27 mouse cellular contexts compared by ENCODE assay signal in the genomic region with DNA sequence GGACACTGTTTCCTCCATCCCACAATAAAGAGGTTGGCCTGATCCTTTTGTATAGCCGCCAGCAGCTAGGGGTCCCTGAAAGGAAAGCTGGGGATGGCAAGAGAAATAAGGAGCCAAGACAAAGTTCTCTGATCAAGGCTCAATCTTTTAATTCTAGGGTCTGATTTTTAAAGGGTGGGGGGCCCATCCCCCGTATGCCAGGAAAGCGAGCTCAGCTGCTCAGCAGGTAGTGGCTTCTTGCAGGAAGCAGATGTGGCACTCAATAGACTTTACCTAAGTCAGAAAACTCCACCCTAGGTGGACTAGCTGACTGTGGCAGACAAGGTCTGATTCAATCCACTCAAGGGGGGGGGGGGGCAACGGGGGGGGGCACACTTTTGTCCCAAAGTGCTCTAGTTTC. TPM values are rescaled to one million over a fixed set of nuclear protein-coding genes. Genes with fewer than 3 reads are reported as not detected.
DNase-seq lines count a peak whose midpoint lies in the region; ATAC-seq and TF ChIP-seq lines count a peak whose summit lies in the region.
"Had no signal": no experiment of that assay in that cellular context is flagged by ENCODE, and none has a peak within 500 bp of the region (broad histone marks: within the 10 kb centered on the region; RNA-seq: fewer than 3 reads in every experiment).

No protein-coding gene starts in this region.

- TF ChIP-seq CTCF in liver, adult 2 months (IDR thresholded peaks at IDR 0.05; ENCODE audit: low read depth, low read length): no peak
- no peak for TF ChIP-seq CTCF in forebrain, postnatal 0 days (IDR thresholded peaks at IDR 0.05; ENCODE audit: low read depth)

- H3K79me2 ChIP-seq in liver, adult 2 months (ENCODE audit: control insufficient read depth, insufficient read depth, low read length): no peaks in the 10 kb centered on the region

- 18% methylated on average over 4 of the region's 4 CpGs for WGBS in liver, adult 2 months
- 52% methylated on average over 4 of the region's 4 CpGs for WGBS in liver, embryonic 12.5 days (ENCODE audit: insufficient replicate concordance)
- 44% methylated on average over 4 of the region's 4 CpGs for WGBS in liver, embryonic 16.5 days (ENCODE audit: insufficient replicate concordance)
- WGBS in forebrain, postnatal 0 days: 39% methylated on average over 4 of the region's 4 CpGs

- peak overlapping the region; percentile 47; the same call in 1 of the 2 replicates for H3K4me2 ChIP-seq in liver, embryonic 12.5 days
- peak overlapping the region; percentile 35; the same call in 1 of the 2 replicates for H3K4me2 ChIP-seq in liver, embryonic 16.5 days (ENCODE audit: low read depth, low read length)
- no peak overlapping the region for H3K4me2 ChIP-seq in forebrain, postnatal 0 days (ENCODE audit: low read depth)
- H3K4me2 ChIP-seq: embryonic facial prominence, embryonic 15.5 days; hindbrain, embryonic 13.5 days had no signal

- peaks cover 6% of the 10 kb centered on the region; the same call in 1 of the 2 replicates for H3K36me3 ChIP-seq in liver, adult 2 months (ENCODE audit: control insufficient read depth, insufficient read depth, low read length)
- no peaks in the 10 kb centered on the region for H3K36me3 ChIP-seq in liver, embryonic 12.5 days
- H3K36me3 ChIP-seq in liver, embryonic 16.5 days (ENCODE audit: control insufficient read depth, insufficient read depth): no peaks in the 10 kb centered on the region
- no peaks in the 10 kb centered on the region for H3K36me3 ChIP-seq in forebrain, postnatal 0 days (ENCODE audit: insufficient read depth)
- H3K36me3 ChIP-seq: embryonic facial prominence, embryonic 15.5 days; forebrain, embryonic 10.5 days; heart, embryonic 10.5 days; hindbrain, embryonic 13.5 days had no signal

- H3K4me3 ChIP-seq in liver, adult 2 months (ENCODE audit: insufficient read depth, low read depth, low read length): peak overlapping the region; percentile 98
- no peak overlapping the region for H3K4me3 ChIP-seq in liver, embryonic 12.5 days
- H3K4me3 ChIP-seq in liver, embryonic 16.5 days (ENCODE audit: low read depth, low read length): peak overlapping the region; percentile 51
- H3K4me3 ChIP-seq in forebrain, postnatal 0 days (ENCODE audit: low read depth, low read length): no peak overlapping the region
- H3K4me3 ChIP-seq: embryonic facial prominence, embryonic 15.5 days; forebrain, embryonic 10.5 days; heart, embryonic 10.5 days; hindbrain, embryonic 13.5 days had no signal

- 0 out of 2 replicates have a peak, but pooled peaks have one; percentile 57 for TF ChIP-seq POLR2A in liver, adult 2 months (IDR thresholded peaks at IDR 0.05; ENCODE audit: extremely low read depth, insufficient read depth, low read length)

- peaks cover 15% of the 10 kb centered on the region for H3K4me1 ChIP-seq in liver, adult 2 months (ENCODE audit: control insufficient read depth, insufficient read depth, low read length)
- peaks cover 27% of the 10 kb centered on the region for H3K4me1 ChIP-seq in liver, embryonic 12.5 days
- peaks cover 10% of the 10 kb centered on the region for H3K4me1 ChIP-seq in liver, embryonic 16.5 days (ENCODE audit: control insufficient read depth, low read depth, low read length)
- H3K4me1 ChIP-seq in forebrain, postnatal 0 days (ENCODE audit: insufficient read depth): 0 out of 2 replicates have a peak, but pooled peaks cover under 1% of the 10 kb centered on the region

- H3K27ac ChIP-seq in liver, adult 2 months (replicated peaks; ENCODE audit: insufficient read depth, low read depth, low read length): peak overlapping the region; percentile 95
- no peak overlapping the region for H3K27ac ChIP-seq in liver, embryonic 12.5 days
- H3K27ac ChIP-seq in liver, embryonic 16.5 days (ENCODE audit: low read length): peak overlapping the region; percentile 69; the same call in 1 of the 2 replicates
- no peak overlapping the region for H3K27ac ChIP-seq in forebrain, postnatal 0 days (ENCODE audit: low read depth, low read length)
- H3K27ac ChIP-seq: embryonic facial prominence, embryonic 15.5 days; forebrain, embryonic 10.5 days; hindbrain, embryonic 13.5 days had no signal

- H3K27me3 ChIP-seq in liver, adult 2 months (ENCODE audit: control insufficient read depth, insufficient read depth, low read length): no peaks in the 10 kb centered on the region
- no peaks in the 10 kb centered on the region for H3K27me3 ChIP-seq in liver, embryonic 12.5 days (replicated peaks)
- no peaks in the 10 kb centered on the region for H3K27me3 ChIP-seq in liver, embryonic 16.5 days (ENCODE audit: control insufficient read depth, insufficient read depth, low read depth, low read length)
- H3K27me3 ChIP-seq in forebrain, postnatal 0 days (ENCODE audit: insufficient read depth, low read length): no peaks in the 10 kb centered on the region
- H3K27me3 ChIP-seq: embryonic facial prominence, embryonic 15.5 days; hindbrain, embryonic 13.5 days; Patski had no signal

- H3K9ac ChIP-seq in liver, adult 2 months (ENCODE audit: low read depth, low read length): peak overlapping the region; percentile 64
- H3K9ac ChIP-seq in liver, embryonic 12.5 days: no peak overlapping the region
- H3K9ac ChIP-seq in liver, embryonic 16.5 days (ENCODE audit: low read depth, low read length): no peak overlapping the region
- no peak overlapping the region for H3K9ac ChIP-seq in forebrain, postnatal 0 days
- H3K9ac ChIP-seq: embryonic facial prominence, embryonic 15.5 days; hindbrain, embryonic 13.5 days had no signal

- H3K9me3 ChIP-seq in liver, embryonic 12.5 days (replicated peaks): no peaks in the 10 kb centered on the region
- no peaks in the 10 kb centered on the region for H3K9me3 ChIP-seq in liver, embryonic 16.5 days (replicated peaks; ENCODE audit: control insufficient read depth, low read length)
- no peaks in the 10 kb centered on the region for H3K9me3 ChIP-seq in forebrain, postnatal 0 days (ENCODE audit: low read length)
- H3K9me3 ChIP-seq: embryonic facial prominence, embryonic 15.5 days; forebrain, embryonic 10.5 days; heart, embryonic 10.5 days; hindbrain, embryonic 13.5 days had no signal

- peak; percentile 74 for DNase-seq in liver, adult 2 months (ENCODE audit: extremely low read depth, low read depth, low spot score)
- DNase-seq in liver: no peak
- no peak for DNase-seq in layer of hippocampus, adult 9-11 months
- DNase-seq in forebrain, postnatal 0 days: no peak
- DNase-seq: adrenal gland, postnatal 14 days; cerebellum, adult 11 months; cerebellum, adult 8-10 months; cerebellum, postnatal 14 days; embryo, embryonic 11 days; gastrocnemius, postnatal 36 days; heart, adult 18-20 months; heart, postnatal 10 days had no signal

- ATAC-seq in liver, embryonic 12.5 days: no peak
- ATAC-seq in liver, embryonic 16.5 days (ENCODE audit: low read depth): no peak
- no peak for ATAC-seq in forebrain, postnatal 0 days
- ATAC-seq in cerebellum, adult (ENCODE audit: insufficient number of reproducible peaks, low FRiP score, low TSS enrichment): no peak
- ATAC-seq: activated CD4-positive, CD25-positive, alpha-beta regulatory T cell, adult 4 months; forebrain, embryonic 14.5 days; Patski had no signal

RNA-seq across cellular contexts. Expression of a gene that starts 1.9 kb away (rescaled TPM):
- total RNA-seq in liver, adult 2 months (2014; rRNA removed): 15,245 and 18,176 TPM in 2 replicates
- 28,168 and 29,095 TPM in 2 replicates for polyA plus RNA-seq in liver, adult 2 months (2012; rRNA removed)
- 2,516 and 2,642 TPM in 2 replicates for polyA plus RNA-seq in liver, embryonic 12.5 days (2016; fragmentation: Nextera tagmentation; extraction: Ambion mirVana)
- polyA plus RNA-seq in liver, embryonic 16.5 days (2015; fragmentation: Nextera tagmentation; extraction: Ambion mirVana): 8,709 and 8,864 TPM in 2 replicates
- total RNA-seq in forebrain, postnatal 0 days (2014; rRNA removed): 0.92 and 2.0 TPM in 2 replicates
- polyA plus RNA-seq in forebrain, postnatal 0 days (2015; fragmentation: Nextera tagmentation; extraction: Ambion mirVana): 2.7 and 4.0 TPM in 2 replicates
- total RNA-seq: hematopoietic stem cell, adult 5-6 weeks had no signal
- polyA plus RNA-seq: activated CD4-positive, CD25-positive, alpha-beta regulatory T cell, adult 4 months; C2C12; Patski had no signal

RNA-seq across cellular contexts. Expression of a gene that starts 4.5 kb away (rescaled TPM):
- 5.5 and 10.7 TPM in 2 replicates for total RNA-seq in liver, adult 2 months (2014; rRNA removed)
- polyA plus RNA-seq in liver, adult 2 months (2012; rRNA removed): 6.7 and 9.7 TPM in 2 replicates
- 20.7 and 21.9 TPM in 2 replicates for polyA plus RNA-seq in liver, embryonic 12.5 days (2016; fragmentation: Nextera tagmentation; extraction: Ambion mirVana)
- polyA plus RNA-seq in liver, embryonic 16.5 days (2015; fragmentation: Nextera tagmentation; extraction: Ambion mirVana): 11.8 and 14.9 TPM in 2 replicates
- 46.5 and 62.7 TPM in 2 replicates for total RNA-seq in forebrain, postnatal 0 days (2014; rRNA removed)
- polyA plus RNA-seq in forebrain, postnatal 0 days (2015; fragmentation: Nextera tagmentation; extraction: Ambion mirVana): 39.8 and 41.7 TPM in 2 replicates

RNA-seq across cellular contexts. Expression of a gene that starts 7.4 kb away (rescaled TPM):
- 6.4 and 12.4 TPM in 2 replicates for total RNA-seq in liver, adult 2 months (2014; rRNA removed)
- polyA plus RNA-seq in liver, adult 2 months (2012; rRNA removed): 21.3 and 50.7 TPM in 2 replicates
- 55.8 and 60.7 TPM in 2 replicates for polyA plus RNA-seq in liver, embryonic 12.5 days (2016; fragmentation: Nextera tagmentation; extraction: Ambion mirVana)
- 111 and 128 TPM in 2 replicates for polyA plus RNA-seq in liver, embryonic 16.5 days (2015; fragmentation: Nextera tagmentation; extraction: Ambion mirVana)
- total RNA-seq in forebrain, postnatal 0 days (2014; rRNA removed): 7.6 and 11.2 TPM in 2 replicates
- 33.2 and 37.9 TPM in 2 replicates for polyA plus RNA-seq in forebrain, postnatal 0 days (2015; fragmentation: Nextera tagmentation; extraction: Ambion mirVana)
- polyA plus RNA-seq: C2C12 had no signal

RNA-seq across cellular contexts. Expression of a gene that starts 13.0 kb away (rescaled TPM):
- total RNA-seq in liver, adult 2 months (2014; rRNA removed): 178 and 264 TPM in 2 replicates
- polyA plus RNA-seq in liver, adult 2 months (2012; rRNA removed): 215 and 229 TPM in 2 replicates
- polyA plus RNA-seq in liver, embryonic 12.5 days (2016; fragmentation: Nextera tagmentation; extraction: Ambion mirVana): 0.23 and 0.36 TPM in 2 replicates
- polyA plus RNA-seq in liver, embryonic 16.5 days (2015; fragmentation: Nextera tagmentation; extraction: Ambion mirVana): 2.2 and 2.4 TPM in 2 replicates
- total RNA-seq in forebrain, postnatal 0 days (2014; rRNA removed): not detected in 2 replicates
- 0.16 and 0.19 TPM in 2 replicates for polyA plus RNA-seq in forebrain, postnatal 0 days (2015; fragmentation: Nextera tagmentation; extraction: Ambion mirVana)
- total RNA-seq: adrenal gland, adult 18-20 months; gastrocnemius, postnatal 36 days; heart, adult 18-20 months; heart, postnatal 10 days had no signal
- polyA plus RNA-seq: erythroblast, embryonic 14.5 days had no signal

RNA-seq across cellular contexts. Expression of a gene that starts 23.4 kb away (rescaled TPM):
- 0.09 and 0.13 TPM in 2 replicates for total RNA-seq in liver, adult 2 months (2014; rRNA removed)
- 0.15 and 0.37 TPM in 2 replicates for polyA plus RNA-seq in liver, adult 2 months (2012; rRNA removed)
- 0.61 and 0.72 TPM in 2 replicates for polyA plus RNA-seq in liver, embryonic 12.5 days (2016; fragmentation: Nextera tagmentation; extraction: Ambion mirVana)
- 0.48 and 0.64 TPM in 2 replicates for polyA plus RNA-seq in liver, embryonic 16.5 days (2015; fragmentation: Nextera tagmentation; extraction: Ambion mirVana)
- 4.5 and 5.9 TPM in 2 replicates for total RNA-seq in forebrain, postnatal 0 days (2014; rRNA removed)
- 2.6 and 5.6 TPM in 2 replicates for polyA plus RNA-seq in forebrain, postnatal 0 days (2015; fragmentation: Nextera tagmentation; extraction: Ambion mirVana)
- total RNA-seq: common myeloid progenitor, adult 5-6 weeks had no signal
- polyA plus RNA-seq: erythroblast, embryonic 14.5 days had no signal

Comparison
In these comparisons a context has a peak if more than half of its experiments do, and no peak if none do; other contexts are left out.
1. H3K27ac ChIP-seq: peak in liver, adult 2 months (single experiment) and liver, embryonic 16.5 days (single experiment); none in liver, embryonic 12.5 days (single experiment) and forebrain, postnatal 0 days (single experiment).
2. H3K4me3 ChIP-seq: peak in liver, adult 2 months (single experiment) and liver, embryonic 16.5 days (single experiment); none in liver, embryonic 12.5 days (single experiment) and forebrain, postnatal 0 days (single experiment).
3. RNA of a gene that starts 1.9 kb away (polyA plus RNA-seq): 28,168 to 29,095 TPM in liver, adult 2 months, 8,709 to 8,864 TPM in liver, embryonic 16.5 days and 2,516 to 2,642 TPM in liver, embryonic 12.5 days; 2.7 to 4.0 TPM in forebrain, postnatal 0 days; every median in the first group is over 100 times any median in the second.